Mouse (Mus musculus): Measurements from ENCODE around the gene Trpt1. TPM values are rescaled to one million over a fixed set of nuclear protein-coding genes. Genes with fewer than 3 reads are reported as not detected.

The Trpt1 gene
- polyA plus RNA-seq, 1 experiment from 2014 or later = 22.0 TPM

DNA sequence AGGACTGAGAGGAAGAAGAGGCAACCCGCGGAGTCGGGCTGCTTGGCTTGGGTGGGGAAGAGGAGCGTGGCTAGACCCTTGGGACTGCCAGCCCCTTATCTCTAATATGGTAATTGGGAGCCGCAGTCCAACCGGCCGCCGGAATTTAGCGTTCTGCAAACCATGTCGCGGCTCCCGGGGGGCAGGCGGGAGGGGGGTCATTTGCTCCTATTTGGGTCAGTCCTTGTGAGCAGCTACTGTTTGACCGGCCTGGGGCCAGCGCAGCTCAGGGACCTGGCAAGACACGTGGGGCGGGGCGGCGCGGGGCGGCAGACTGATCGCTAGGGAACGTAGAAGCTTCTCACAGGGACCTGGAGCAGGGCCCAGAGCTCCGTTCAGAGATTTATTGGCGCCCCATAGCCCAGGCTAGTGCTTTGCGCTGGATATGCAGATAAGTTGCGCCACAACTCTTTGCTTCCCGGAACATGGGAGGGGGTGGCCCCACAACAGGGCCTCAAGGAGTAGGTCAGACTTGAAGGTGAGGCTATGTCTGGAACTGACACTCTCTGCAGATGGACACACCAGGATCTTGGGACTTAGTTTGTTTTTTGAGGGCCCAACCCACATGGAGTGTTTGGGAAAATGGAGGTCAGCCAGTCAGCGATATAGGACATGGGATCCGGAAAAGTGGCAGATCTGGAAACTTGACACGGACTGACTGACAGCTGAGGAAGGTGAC, 43.8 kb upstream of the Trpt1 start:
- H3K4me2 ChIP-seq (ENCODE audit: low read length) = peak overlapping the region; percentile 88
- peak overlapping the region; percentile 88 for H3K9ac ChIP-seq (ENCODE audit: low read length)
- no peaks in the 10 kb centered on the region for H3K9me3 ChIP-seq (ENCODE audit: control insufficient read depth, low read length)
- H3K27ac ChIP-seq (replicated peaks in 1 of 2; ENCODE audit: control insufficient read depth in 1 of 2, insufficient read depth in 1 of 2, low read depth in 2 of 2, low read length in 2 of 2) = peak overlapping the region; percentile 97 to 98
- 1% methylated on average over 31 of the region's 31 CpGs for WGBS
- peaks cover 28% of the 10 kb centered on the region for H3K36me3 ChIP-seq (ENCODE audit: control insufficient read depth, insufficient read depth, low read length)
- peaks cover 28 to 50% of the 10 kb centered on the region in 2 experiments for H3K4me1 ChIP-seq (ENCODE audit: control insufficient read depth in 2 of 2, insufficient read depth in 2 of 2, low read length in 2 of 2)
- H3K4me3 ChIP-seq (ENCODE audit: control insufficient read depth in 1 of 2, insufficient read depth in 1 of 2, low read depth in 1 of 2, low read length in 2 of 2) = peak overlapping the region; percentile 64 to 66
- peak; percentile 51 for ATAC-seq (ENCODE audit: insufficient number of reproducible peaks, insufficient read depth, low FRiP score, low read depth)
- no peaks in the 10 kb centered on the region for H3K27me3 ChIP-seq (ENCODE audit: control insufficient read depth, insufficient read depth, low read length)

DNA sequence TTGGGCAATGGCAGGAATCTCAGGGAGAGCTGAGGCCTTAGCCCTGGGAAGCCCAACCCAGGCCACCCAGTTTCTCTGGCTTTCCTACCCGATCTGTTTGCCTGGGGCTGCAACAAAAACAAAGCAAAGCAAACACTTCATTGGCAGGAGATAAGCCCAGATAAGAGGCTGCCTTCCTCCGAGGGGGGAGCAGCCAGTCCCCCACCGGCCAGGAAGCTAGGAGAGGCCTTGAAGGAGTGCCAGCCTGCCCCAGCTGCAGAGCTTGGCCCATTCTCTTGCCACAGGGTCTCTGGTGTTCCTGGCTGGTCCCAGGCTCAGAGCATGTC, 43.3 kb upstream of the Trpt1 start:
- H3K4me1 ChIP-seq (ENCODE audit: control insufficient read depth in 2 of 2, insufficient read depth in 2 of 2, low read length in 2 of 2) = peaks cover 28 to 50% of the 10 kb centered on the region in 2 experiments
- peak overlapping the region; percentile 64 to 66; a peak in 2 of 4 replicates for H3K4me3 ChIP-seq (ENCODE audit: control insufficient read depth in 1 of 2, insufficient read depth in 1 of 2, low read depth in 1 of 2, low read length in 2 of 2)
- ATAC-seq (ENCODE audit: insufficient number of reproducible peaks, insufficient read depth, low FRiP score, low read depth) = no peak
- H3K27ac ChIP-seq (replicated peaks in 1 of 2; ENCODE audit: control insufficient read depth in 1 of 2, insufficient read depth in 1 of 2, low read depth in 2 of 2, low read length in 2 of 2) = peak overlapping the region; percentile 97 to 98
- H3K27me3 ChIP-seq (ENCODE audit: control insufficient read depth, insufficient read depth, low read length) = no peaks in the 10 kb centered on the region
- 5% methylated on average over 3 of the region's 3 CpGs for WGBS
- peaks cover 32% of the 10 kb centered on the region for H3K36me3 ChIP-seq (ENCODE audit: control insufficient read depth, insufficient read depth, low read length)
- H3K9me3 ChIP-seq (ENCODE audit: control insufficient read depth, low read length) = no peaks in the 10 kb centered on the region
- peak overlapping the region; percentile 88 for H3K4me2 ChIP-seq (ENCODE audit: low read length)
- H3K9ac ChIP-seq (ENCODE audit: low read length) = peak overlapping the region; percentile 88

- H3K9me3 ChIP-seq (ENCODE audit: control insufficient read depth, low read length) = no peaks in the 10 kb centered on the region
- H3K9ac ChIP-seq (ENCODE audit: low read length) = no peak overlapping the region
- H3K27ac ChIP-seq (replicated peaks in 1 of 2; ENCODE audit: control insufficient read depth in 1 of 2, insufficient read depth in 1 of 2, low read depth in 2 of 2, low read length in 2 of 2) = no peak overlapping the region
These were observed 41.9 kb upstream of the Trpt1 start for GRCm38 (mm10) chr19:6954046-6954445.

GRCm38 (mm10) chr19:6955424-6955823, 40.5 kb upstream of the Trpt1 start:
- peaks cover 60% of the 10 kb centered on the region for H3K36me3 ChIP-seq (ENCODE audit: control insufficient read depth, insufficient read depth, low read length)
- H3K4me1 ChIP-seq (ENCODE audit: control insufficient read depth in 2 of 2, insufficient read depth in 2 of 2, low read length in 2 of 2) = peaks cover 25 to 39% of the 10 kb centered on the region in 2 experiments
- peak overlapping the region; percentile 36; the same call in 1 of the 2 replicates for H3K9ac ChIP-seq (ENCODE audit: low read length)
- H3K9me3 ChIP-seq (ENCODE audit: control insufficient read depth, low read length) = no peaks in the 10 kb centered on the region
- peak overlapping the region in 1 of 2 experiments; percentile 61; a peak in 3 of 4 replicates for H3K27ac ChIP-seq (replicated peaks in 1 of 2; ENCODE audit: control insufficient read depth in 1 of 2, insufficient read depth in 1 of 2, low read depth in 2 of 2, low read length in 2 of 2)
- no peaks in the 10 kb centered on the region for H3K27me3 ChIP-seq (ENCODE audit: control insufficient read depth, insufficient read depth, low read length)
- ATAC-seq (ENCODE audit: insufficient number of reproducible peaks, insufficient read depth, low FRiP score, low read depth) = peak; percentile 37
- 38% methylated on average over 7 of the region's 7 CpGs for WGBS
- H3K4me3 ChIP-seq (ENCODE audit: control insufficient read depth in 1 of 2, insufficient read depth in 1 of 2, low read depth in 1 of 2, low read length in 2 of 2) = no peak overlapping the region
- no peak overlapping the region for H3K4me2 ChIP-seq (ENCODE audit: low read length)

More at GRCm38 (mm10) chr19:6954046-6954445, 41.9 kb upstream of the Trpt1 start:
- 61% methylated on average over 9 of the region's 9 CpGs for WGBS
- no peak overlapping the region for H3K4me3 ChIP-seq (ENCODE audit: control insufficient read depth in 1 of 2, insufficient read depth in 1 of 2, low read depth in 1 of 2, low read length in 2 of 2)
- H3K36me3 ChIP-seq (ENCODE audit: control insufficient read depth, insufficient read depth, low read length) = peaks cover 46% of the 10 kb centered on the region
- no peaks in the 10 kb centered on the region for H3K27me3 ChIP-seq (ENCODE audit: control insufficient read depth, insufficient read depth, low read length)
- H3K4me2 ChIP-seq (ENCODE audit: low read length) = no peak overlapping the region
- peaks cover 28 to 50% of the 10 kb centered on the region in 2 experiments for H3K4me1 ChIP-seq (ENCODE audit: control insufficient read depth in 2 of 2, insufficient read depth in 2 of 2, low read length in 2 of 2)
- ATAC-seq (ENCODE audit: insufficient number of reproducible peaks, insufficient read depth, low FRiP score, low read depth) = no peak

DNA sequence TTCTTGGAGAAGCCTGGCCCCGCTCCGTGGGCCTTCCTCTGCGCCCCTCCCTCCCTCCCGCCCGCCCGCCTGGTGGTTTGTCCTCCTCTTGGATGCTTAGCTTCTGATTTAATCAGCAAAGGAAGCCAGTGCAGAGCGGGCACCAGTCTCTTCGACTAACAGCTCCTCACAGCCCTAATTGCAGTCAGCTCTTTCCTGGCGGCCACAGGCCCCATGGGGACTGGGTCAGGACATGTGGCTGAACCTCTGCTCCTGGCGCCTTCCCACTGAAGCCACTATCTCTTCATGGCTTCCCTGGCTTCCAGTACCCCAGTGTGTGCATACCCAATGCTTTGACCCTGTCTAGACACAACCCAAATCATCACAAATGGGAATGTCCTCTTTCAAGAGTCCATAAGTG, 39.5 kb upstream of the Trpt1 start:
- ATAC-seq (ENCODE audit: insufficient number of reproducible peaks, insufficient read depth, low FRiP score, low read depth) = no peak
- Histone ChIP-seq H3K36me3 (ENCODE audit: control insufficient read depth, insufficient read depth, low read length) (peaks cover 63% of the 10 kb centered on the region), H3K27me3 (ENCODE audit: control insufficient read depth, insufficient read depth, low read length) (no peaks in the 10 kb centered on the region), H3K4me2 (ENCODE audit: low read length) (no peak overlapping the region), H3K27ac (replicated peaks in 1 of 2; ENCODE audit: control insufficient read depth in 1 of 2, insufficient read depth in 1 of 2, low read depth in 2 of 2, low read length in 2 of 2) (no peak overlapping the region), H3K9me3 (ENCODE audit: control insufficient read depth, low read length) (no peaks in the 10 kb centered on the region), H3K9ac (ENCODE audit: low read length) (no peak overlapping the region), H3K4me1 (ENCODE audit: control insufficient read depth in 2 of 2, insufficient read depth in 2 of 2, low read length in 2 of 2) (peaks cover 25 to 39% of the 10 kb centered on the region in 2 experiments), H3K4me3 (ENCODE audit: control insufficient read depth in 1 of 2, insufficient read depth in 1 of 2, low read depth in 1 of 2, low read length in 2 of 2) (no peak overlapping the region)
- WGBS = 79% methylated on average over 10 of the region's 10 CpGs

DNA sequence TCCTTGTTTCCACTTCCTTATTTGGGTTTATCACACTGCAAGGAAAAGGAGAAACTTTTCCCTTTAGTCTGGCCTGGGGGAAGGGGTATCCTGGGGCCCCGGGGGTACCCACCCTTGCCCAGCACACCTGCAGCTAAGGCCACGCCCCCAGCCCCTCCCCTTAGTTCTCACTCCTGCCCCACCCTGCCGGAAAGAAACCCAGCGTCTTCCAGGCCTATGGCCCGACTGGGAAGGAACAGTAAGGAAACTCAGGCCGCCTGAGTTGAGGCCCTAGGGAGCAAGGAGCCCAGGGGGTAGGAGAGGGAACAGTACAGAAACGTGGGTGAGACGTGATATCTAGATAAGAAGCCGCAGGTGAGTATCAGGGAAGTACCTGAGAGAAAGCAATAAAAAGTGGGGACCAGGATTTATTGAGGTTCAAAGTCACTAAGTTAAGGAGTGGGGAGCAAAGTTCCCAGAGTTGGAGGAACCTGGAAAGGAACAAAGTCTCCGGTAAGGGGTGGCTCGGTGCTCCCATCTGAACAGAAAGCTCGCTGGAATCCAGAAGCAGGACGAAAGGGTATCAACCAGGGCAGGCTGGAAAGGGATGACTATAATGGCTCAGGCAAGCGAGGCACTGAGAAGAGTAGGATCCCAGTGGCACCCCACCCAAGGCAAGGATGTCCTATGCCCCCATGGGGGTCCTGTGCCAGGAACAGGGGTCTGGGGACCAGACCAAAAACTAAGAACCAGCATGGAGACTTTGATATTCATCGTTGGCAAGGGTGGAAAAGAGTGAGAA, 27.2 kb upstream of the Trpt1 start:
- no peak for ATAC-seq (ENCODE audit: insufficient number of reproducible peaks, insufficient read depth, low FRiP score, low read depth)
- peaks cover 26 to 35% of the 10 kb centered on the region in 2 experiments for H3K4me1 ChIP-seq (ENCODE audit: control insufficient read depth in 2 of 2, insufficient read depth in 2 of 2, low read length in 2 of 2)
- peak overlapping the region in 1 of 2 experiments; percentile 41; a peak in 2 of 4 replicates for H3K27ac ChIP-seq (replicated peaks in 1 of 2; ENCODE audit: control insufficient read depth in 1 of 2, insufficient read depth in 1 of 2, low read depth in 2 of 2, low read length in 2 of 2)

DNA sequence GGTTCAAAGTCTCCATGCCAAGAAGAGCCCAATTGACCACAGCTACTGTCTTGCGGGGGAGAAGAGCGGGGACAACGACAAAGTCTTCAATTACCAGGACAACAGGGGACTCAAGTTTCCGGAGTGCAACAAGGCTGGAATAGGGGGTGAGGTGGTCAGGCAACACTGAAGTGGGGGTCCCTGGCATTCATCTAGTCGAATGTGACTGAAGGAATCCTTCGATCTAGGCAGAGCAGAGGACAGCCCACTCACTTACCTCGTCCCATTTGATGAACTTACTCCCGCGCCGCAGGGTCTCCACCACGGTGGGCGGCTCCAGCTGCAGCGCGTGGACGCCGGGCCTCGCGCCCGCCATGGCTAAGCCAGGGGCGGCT, 26.7 kb upstream of the Trpt1 start:
- no peaks in the 10 kb centered on the region for H3K9me3 ChIP-seq (ENCODE audit: control insufficient read depth, low read length)
- under 1% methylated on average over 20 of the region's 20 CpGs for WGBS
- peak overlapping the region in 1 of 2 experiments; percentile 41; a peak in 2 of 4 replicates for H3K27ac ChIP-seq (replicated peaks in 1 of 2; ENCODE audit: control insufficient read depth in 1 of 2, insufficient read depth in 1 of 2, low read depth in 2 of 2, low read length in 2 of 2)
- no peaks in the 10 kb centered on the region for H3K27me3 ChIP-seq (ENCODE audit: control insufficient read depth, insufficient read depth, low read length)
- peak overlapping the region; percentile 66 to 74 for H3K4me3 ChIP-seq (ENCODE audit: control insufficient read depth in 1 of 2, insufficient read depth in 1 of 2, low read depth in 1 of 2, low read length in 2 of 2)
- peak overlapping the region; percentile 81 for H3K9ac ChIP-seq (ENCODE audit: low read length)
- H3K36me3 ChIP-seq (ENCODE audit: control insufficient read depth, insufficient read depth, low read length) = peaks cover 23% of the 10 kb centered on the region
- H3K4me2 ChIP-seq (ENCODE audit: low read length) = peak overlapping the region; percentile 70
- peaks cover 26 to 40% of the 10 kb centered on the region in 2 experiments for H3K4me1 ChIP-seq (ENCODE audit: control insufficient read depth in 2 of 2, insufficient read depth in 2 of 2, low read length in 2 of 2)
- no peak for ATAC-seq (ENCODE audit: insufficient number of reproducible peaks, insufficient read depth, low FRiP score, low read depth)

More for the DNA sequence above, 27.2 kb upstream of the Trpt1 start:
- Histone ChIP-seq H3K9me3 (ENCODE audit: control insufficient read depth, low read length) (no peaks in the 10 kb centered on the region), H3K4me2 (ENCODE audit: low read length) (peak overlapping the region; percentile 70), H3K4me3 (ENCODE audit: control insufficient read depth in 1 of 2, insufficient read depth in 1 of 2, low read depth in 1 of 2, low read length in 2 of 2) (peak overlapping the region; percentile 66 to 74), H3K9ac (ENCODE audit: low read length) (peak overlapping the region; percentile 81), H3K27me3 (ENCODE audit: control insufficient read depth, insufficient read depth, low read length) (no peaks in the 10 kb centered on the region), H3K36me3 (ENCODE audit: control insufficient read depth, insufficient read depth, low read length) (peaks cover 29% of the 10 kb centered on the region)
- 11% methylated on average over 15 of the region's 15 CpGs for WGBS

All from heart, embryonic 14.5 days (tissue).